Mouse (Mus musculus) heart, postnatal 0 days (tissue): ENCODE results near the gene Cry2.

Experiments
- CTCF ChIP-seq: IDR thresholded peaks from 2 replicates; pipeline ENCODE4 v1.5.1; 2016; ENCODE audit warnings: antibody characterized with exemption, control low read depth, low read depth
- EP300 ChIP-seq: IDR thresholded peaks from 2 replicates; pipeline ENCODE4 v1.6.1; 2016; ENCODE audit warnings: antibody characterized with exemption, low read depth

GRCm38 (mm10) chr2:92385113-92386051 is 48.5 kb downstream of the Cry2 start:
- TF ChIP-seq EP300: no peak
- TF ChIP-seq CTCF: no peak
